Mouse (Mus musculus): Measurements from ENCODE around the gene Babam2.

DNA sequence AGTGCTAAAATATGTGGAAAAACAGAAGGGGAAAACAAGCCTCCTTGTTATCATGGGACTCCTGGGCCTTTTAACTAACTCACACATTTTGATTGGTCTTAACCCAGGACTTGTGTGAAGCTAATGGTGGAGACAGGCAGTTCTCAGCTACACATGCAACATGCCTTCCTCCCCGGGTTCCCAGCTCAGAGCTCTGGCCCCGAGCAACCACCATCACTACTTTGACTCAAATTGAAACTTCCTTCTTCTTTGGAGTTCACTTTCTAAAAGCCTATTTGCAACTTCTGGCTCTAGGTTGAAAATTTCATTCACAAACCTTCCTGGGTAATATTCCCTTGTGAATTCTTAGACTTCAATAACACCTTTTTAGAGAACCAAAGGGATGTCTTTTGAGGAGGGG lies 315.6 kb downstream of the Babam2 start:
- TF ChIP-seq POLR2A (IDR thresholded peaks at IDR 0.05; ENCODE audit: insufficient read depth, low read length) (no peak), CTCF (IDR thresholded peaks at IDR 0.05; ENCODE audit: low read depth, low read length) (no peak)
